In the genomic region with DNA sequence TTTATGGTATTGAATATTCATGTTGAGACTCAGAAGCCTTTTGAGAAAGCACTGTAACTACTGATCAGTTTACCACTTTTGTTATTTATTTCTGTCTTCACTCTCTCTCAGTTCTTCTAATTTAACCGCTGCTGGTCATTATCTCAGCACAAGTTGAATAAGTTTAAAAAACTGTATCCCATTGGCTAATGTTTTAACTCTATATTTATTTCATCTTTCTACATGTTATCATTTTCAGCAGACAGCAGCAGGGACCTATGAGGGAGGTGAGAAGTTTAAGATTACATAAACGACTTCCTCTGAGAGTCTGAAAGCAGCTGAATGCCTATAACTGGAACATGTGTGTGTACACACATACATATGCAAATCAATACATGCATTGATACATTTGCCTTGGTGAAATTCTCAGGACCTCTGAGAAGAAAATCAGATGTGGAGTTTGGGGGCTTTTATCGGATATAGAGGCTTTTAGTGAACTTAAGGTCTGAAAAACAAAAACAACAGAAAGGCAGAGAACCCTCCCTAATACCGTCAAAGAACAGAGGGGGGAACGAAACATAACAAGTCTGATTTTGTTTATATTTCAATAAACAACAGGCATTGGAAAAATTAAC, we compare ENCODE assay signal across 25 mouse cellular contexts.
DNase-seq lines count a peak whose midpoint lies in the region; ATAC-seq and TF ChIP-seq lines count a peak whose summit lies in the region.
"Had no signal": no experiment of that assay in that cellular context is flagged by ENCODE, and none has a peak within 500 bp of the region (broad histone marks: within the 10 kb centered on the region; RNA-seq: fewer than 3 reads in every experiment).

No protein-coding gene starts in this region.

- H3K27me3 ChIP-seq in lung, embryonic 14.5 days (ENCODE audit: insufficient read depth, low read length): no peaks in the 10 kb centered on the region
- no peaks in the 10 kb centered on the region for H3K27me3 ChIP-seq in MEL (ENCODE audit: control insufficient read depth in 1 of 2, insufficient read depth in 2 of 2, low read length in 2 of 2)
- H3K27me3 ChIP-seq: embryonic facial prominence, embryonic 13.5 days; heart, embryonic 13.5 days; hindbrain, embryonic 12.5 days; hindbrain, embryonic 15.5 days had no signal

- H3K9me3 ChIP-seq in lung, embryonic 14.5 days (ENCODE audit: low read depth, low read length): no peaks in the 10 kb centered on the region
- H3K9me3 ChIP-seq in MEL (replicated peaks; ENCODE audit: insufficient read depth, low read length): no peaks in the 10 kb centered on the region
- H3K9me3 ChIP-seq: embryonic facial prominence, embryonic 10.5 days; embryonic facial prominence, embryonic 13.5 days; heart, embryonic 13.5 days; hindbrain, embryonic 12.5 days; hindbrain, embryonic 15.5 days had no signal

- TF ChIP-seq CTCF in lung, embryonic 14.5 days (IDR thresholded peaks at IDR 0.05; ENCODE audit: low read depth): no peak
- TF ChIP-seq CTCF in MEL (IDR thresholded peaks at IDR 0.05 in 2 of 3, conservative IDR thresholded peaks at IDR 0.05 in 1 of 3; ENCODE audit: control insufficient read depth in 1 of 3, insufficient read depth in 1 of 3, low read depth in 2 of 3, low read length in 3 of 3, poor library complexity in 1 of 3, severe bottlenecking in 1 of 3): no peak

- H3K4me2 ChIP-seq in lung, embryonic 14.5 days: peak overlapping the region; percentile 39; the same call in 1 of the 2 replicates
- H3K4me2 ChIP-seq: embryonic facial prominence, embryonic 13.5 days; heart, embryonic 13.5 days; hindbrain, embryonic 12.5 days; hindbrain, embryonic 15.5 days had no signal

- no peak for TF ChIP-seq RAD21 in MEL (IDR thresholded peaks at IDR 0.05; ENCODE audit: low read depth, low read length)

- no peak overlapping the region for H3K27ac ChIP-seq in lung, embryonic 14.5 days (ENCODE audit: low read depth)
- peak overlapping the region; percentile 70 for H3K27ac ChIP-seq in MEL (ENCODE audit: control insufficient read depth, low read depth, low read length)
- H3K27ac ChIP-seq: embryonic facial prominence, embryonic 10.5 days; embryonic facial prominence, embryonic 13.5 days; gastrocnemius, adult 2 months; heart, embryonic 13.5 days; hindbrain, embryonic 12.5 days; hindbrain, embryonic 15.5 days had no signal

- H3K4me3 ChIP-seq in lung, embryonic 14.5 days (ENCODE audit: low read depth, low read length): no peak overlapping the region
- H3K4me3 ChIP-seq in MEL (ENCODE audit: control insufficient read depth in 1 of 2, insufficient read depth in 1 of 2, low read depth in 2 of 2, low read length in 2 of 2): peak overlapping the region; percentile 37 to 63
- H3K4me3 ChIP-seq: embryonic facial prominence, embryonic 10.5 days; embryonic facial prominence, embryonic 13.5 days; gastrocnemius, adult 2 months; heart, embryonic 13.5 days; hindbrain, embryonic 12.5 days; hindbrain, embryonic 15.5 days had no signal

- no peak overlapping the region for H3K9ac ChIP-seq in lung, embryonic 14.5 days
- peak overlapping the region; percentile 44 for H3K9ac ChIP-seq in MEL (ENCODE audit: control insufficient read depth, low read depth, low read length, poor library complexity, severe bottlenecking)
- H3K9ac ChIP-seq: embryonic facial prominence, embryonic 13.5 days; heart, embryonic 13.5 days; hindbrain, embryonic 12.5 days; hindbrain, embryonic 15.5 days had no signal

- peaks cover 4% of the 10 kb centered on the region; the same call in 1 of the 2 replicates for H3K4me1 ChIP-seq in lung, embryonic 14.5 days (ENCODE audit: insufficient read depth)
- peaks cover 7 to 18% of the 10 kb centered on the region in 2 experiments for H3K4me1 ChIP-seq in MEL (ENCODE audit: control insufficient read depth in 1 of 2, insufficient read depth in 2 of 2, low read length in 2 of 2)
- H3K4me1 ChIP-seq: embryonic facial prominence, embryonic 10.5 days; embryonic facial prominence, embryonic 13.5 days; heart, embryonic 13.5 days; hindbrain, embryonic 12.5 days; hindbrain, embryonic 15.5 days had no signal

- H3K36me3 ChIP-seq in lung, embryonic 14.5 days (ENCODE audit: insufficient read depth): no peaks in the 10 kb centered on the region
- peaks cover 0 to 16% of the 10 kb centered on the region in 2 experiments; a peak in 2 of 4 replicates for H3K36me3 ChIP-seq in MEL (ENCODE audit: control insufficient read depth in 1 of 2, insufficient read depth in 2 of 2, low read length in 2 of 2)
- H3K36me3 ChIP-seq: embryonic facial prominence, embryonic 10.5 days; embryonic facial prominence, embryonic 13.5 days; heart, embryonic 13.5 days; hindbrain, embryonic 12.5 days; hindbrain, embryonic 15.5 days had no signal

- TF ChIP-seq EP300 in MEL (IDR thresholded peaks at IDR 0.05; ENCODE audit: low read depth in 1 of 2, low read length in 2 of 2): peak; percentile 87 to 90

- no peak; a peak in 1 of 4 replicates for TF ChIP-seq POLR2A in MEL (IDR thresholded peaks at IDR 0.05; ENCODE audit: control insufficient read depth in 1 of 2, insufficient read depth in 1 of 2, low read depth in 1 of 2, low read length in 2 of 2, poor library complexity in 1 of 2)

- 34% methylated on average over 5 of the region's 5 CpGs for WGBS in lung, embryonic 14.5 days

- no peak for DNase-seq in lung, embryonic 14.5 days
- DNase-seq in lung, postnatal 14 days: no peak
- DNase-seq in MEL (ENCODE audit: low read depth, low spot score): peak; percentile 78
- no peak for DNase-seq in c-Kit-positive CD71-positive TER-119-positive erythroid progenitor cells, embryonic 14.5 days (ENCODE audit: low spot score)
- no peak for DNase-seq in embryo, embryonic 10 days (ENCODE audit: low spot score)
- DNase-seq: adrenal gland, adult 8-10 months; adrenal gland, postnatal 25 days; cerebellum, adult 18-20 months; cerebellum, adult 9-10 months; cerebellum, postnatal 14 days; embryo, embryonic 11 days; gastrocnemius, adult 2 months; gastrocnemius, postnatal 14 days; heart, adult 18-20 months; kidney, adult 11 months had no signal

- ATAC-seq in lung, embryonic 14.5 days (ENCODE audit: insufficient read depth): peak; percentile 21; the same call in 1 of the 2 replicates
- peak; percentile 69 for ATAC-seq in common myeloid progenitor, adult 5-6 weeks (replicated peaks; ENCODE audit: low read depth, poor library complexity, severe bottlenecking)
- ATAC-seq in megakaryocyte progenitor cell, adult 5-6 weeks (replicated peaks; ENCODE audit: poor library complexity): peak; percentile 85
- ATAC-seq: activated CD4-positive, CD25-positive, alpha-beta regulatory T cell, adult 4 months; CD4-positive, CD25-positive, alpha-beta regulatory T cell, adult 4 months; forebrain, embryonic 14.5 days had no signal

- H3K79me2 ChIP-seq in MEL (ENCODE audit: control insufficient read depth, insufficient read depth, low read length, poor library complexity): no peaks in the 10 kb centered on the region

TF ChIP-seq in MEL, 35 proteins besides CTCF, POLR2A, EP300 and RAD21:
- peak; percentile 92 for TF ChIP-seq ETS1 (IDR thresholded peaks at IDR 0.05; ENCODE audit: low read depth, low read length)
- peak; percentile 65 for TF ChIP-seq MYB (IDR thresholded peaks at IDR 0.05; ENCODE audit: low read depth, low read length)
- 0 out of 2 replicates have a peak, but pooled peaks have one; percentile 8 for TF ChIP-seq MAZ (IDR thresholded peaks at IDR 0.05; ENCODE audit: low read depth, low read length)
- peak; percentile 91 for TF ChIP-seq GATA1 (IDR thresholded peaks at IDR 0.05; ENCODE audit: low read depth, low read length)
- TF ChIP-seq SIN3A (IDR thresholded peaks at IDR 0.05; ENCODE audit: low read length): peak; percentile 81
- peak; percentile 51; the same call in 1 of the 2 replicates for TF ChIP-seq MAFK (IDR thresholded peaks at IDR 0.05; ENCODE audit: borderline replicate concordance, low read depth, low read length)
- peak; percentile 78 for TF ChIP-seq TAL1 (IDR thresholded peaks at IDR 0.05; ENCODE audit: low read length)
- TF ChIP-seq E2F4 (IDR thresholded peaks at IDR 0.05; ENCODE audit: borderline replicate concordance, low read depth, low read length): no peak
- 0 out of 2 replicates have a peak, but pooled peaks have one; percentile 33 for TF ChIP-seq TBP (IDR thresholded peaks at IDR 0.05; ENCODE audit: low read depth, low read length)
- TF ChIP-seq HCFC1 (IDR thresholded peaks at IDR 0.05; ENCODE audit: low read depth, low read length): peak; percentile 64
- no peak for TF ChIP-seq USF2 (IDR thresholded peaks at IDR 0.05; ENCODE audit: borderline replicate concordance in 1 of 2, insufficient read depth in 1 of 2, low read depth in 1 of 2, low read length in 2 of 2)
- TF ChIP-seq MEF2A (IDR thresholded peaks at IDR 0.05; ENCODE audit: extremely low read depth, insufficient replicate concordance, low read depth, low read length, poor library complexity, severe bottlenecking): peak; percentile 57; the same call in 1 of the 2 replicates
- no peak for TF ChIP-seq SMC3 (IDR thresholded peaks at IDR 0.05; ENCODE audit: low read depth, low read length)
- TF ChIP-seq RCOR1 (IDR thresholded peaks at IDR 0.05; ENCODE audit: low read depth, low read length): peak; percentile 67; the same call in 1 of the 2 replicates
- peak; percentile 66; the same call in 1 of the 2 replicates for TF ChIP-seq MYC (IDR thresholded peaks at IDR 0.05; ENCODE audit: low read depth, low read length)
- peak; percentile 82 for TF ChIP-seq MXI1 (IDR thresholded peaks at IDR 0.05; ENCODE audit: low read depth, low read length)
- peak; percentile 87 for TF ChIP-seq TCF12 (IDR thresholded peaks at IDR 0.05; ENCODE audit: low read depth, low read length)
- peak; percentile 55 for TF ChIP-seq ZMIZ1 (IDR thresholded peaks at IDR 0.05; ENCODE audit: low read depth, low read length)
- TF ChIP-seq ZNF384 (IDR thresholded peaks at IDR 0.05; ENCODE audit: low read depth, low read length): peak; percentile 7; the same call in 1 of the 2 replicates
- TF ChIP-seq MAX (IDR thresholded peaks at IDR 0.05; ENCODE audit: low read length): no peak; the same call in 1 of the 2 replicates

Comparison
In these comparisons a context has a peak if more than half of its experiments do, and no peak if none do; other contexts are left out.
1. ATAC-seq: peak in every context shown above with its lines; median percentile 85 in megakaryocyte progenitor cell, adult 5-6 weeks; 69 in common myeloid progenitor, adult 5-6 weeks; 21 in lung, embryonic 14.5 days.